Mouse (Mus musculus): ENCODE data around the gene Slpi. TPM values are rescaled to one million over a fixed set of nuclear protein-coding genes. Genes with fewer than 3 reads are reported as not detected.
A peak's percentile ranks its signal among the peaks of the same experiment; 100 is the strongest.

Gene Slpi
- total RNA-seq, 1 experiment from 2014 or later: 5.4 TPM

DNA sequence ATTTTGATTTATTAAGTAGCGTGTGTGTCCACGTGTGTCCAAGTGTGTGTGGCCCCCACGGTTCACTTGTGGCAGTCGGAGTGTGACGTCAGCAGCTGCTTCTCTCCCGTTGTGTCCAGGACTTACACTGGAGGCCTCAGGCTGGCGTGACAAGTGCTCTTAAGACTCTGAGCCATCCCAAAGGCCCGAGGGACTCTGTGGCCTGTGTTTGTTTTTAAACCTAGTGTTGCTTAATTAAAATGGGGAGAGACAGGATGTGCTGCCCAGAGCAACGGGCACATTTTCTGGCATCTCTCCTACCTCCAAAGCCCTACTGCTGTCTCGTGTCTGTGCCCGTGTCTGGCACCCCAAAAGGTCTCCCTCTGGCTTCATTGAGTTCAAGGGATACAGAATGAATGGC, 34.6 kb upstream of the Slpi start:
- no peak for ATAC-seq (replicated peaks in 1 of 2; ENCODE audit: insufficient read depth in 1 of 2, low FRiP score in 2 of 2, low TSS enrichment in 1 of 2, low read depth in 1 of 2, poor library complexity in 2 of 2, severe bottlenecking in 2 of 2)

DNA sequence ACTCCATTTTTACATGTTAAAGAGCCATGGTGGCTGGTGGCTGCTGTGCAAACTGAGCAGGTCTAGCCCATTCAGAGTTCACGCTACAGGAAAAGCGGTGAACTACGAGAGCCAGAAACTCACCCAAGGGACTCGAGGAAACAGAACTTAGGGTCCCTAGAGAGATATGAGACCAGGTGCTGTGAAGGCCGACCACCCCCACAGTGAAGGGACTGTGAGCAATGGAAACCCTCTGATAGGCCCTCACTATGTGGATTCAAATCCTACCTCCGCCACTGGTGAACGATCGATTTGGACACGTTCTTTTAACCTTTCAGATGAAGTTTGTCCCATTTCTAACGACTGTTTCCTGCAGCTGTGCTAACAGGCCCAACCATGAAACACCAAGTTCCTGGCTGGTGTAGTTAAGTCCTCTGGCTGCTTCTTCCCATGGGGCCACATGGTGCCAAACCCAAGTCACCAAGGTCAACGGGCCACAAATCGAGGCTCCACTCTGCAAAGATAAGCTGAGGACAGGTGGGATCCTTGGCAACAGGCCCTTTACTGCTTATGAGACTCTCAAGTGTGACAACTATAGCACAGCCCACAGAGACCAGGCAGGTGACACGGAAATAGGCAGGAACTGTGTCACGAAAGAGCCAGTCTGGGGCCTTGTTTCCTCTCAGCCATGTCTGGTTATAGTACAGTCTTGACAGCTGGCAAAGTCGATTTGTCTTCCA, 33.9 kb upstream of the Slpi start:
- ATAC-seq (replicated peaks in 1 of 2; ENCODE audit: insufficient read depth in 1 of 2, low FRiP score in 2 of 2, low TSS enrichment in 1 of 2, low read depth in 1 of 2, poor library complexity in 2 of 2, severe bottlenecking in 2 of 2): peak; percentile 12 to 25; a peak in 2 of 4 replicates

DNA sequence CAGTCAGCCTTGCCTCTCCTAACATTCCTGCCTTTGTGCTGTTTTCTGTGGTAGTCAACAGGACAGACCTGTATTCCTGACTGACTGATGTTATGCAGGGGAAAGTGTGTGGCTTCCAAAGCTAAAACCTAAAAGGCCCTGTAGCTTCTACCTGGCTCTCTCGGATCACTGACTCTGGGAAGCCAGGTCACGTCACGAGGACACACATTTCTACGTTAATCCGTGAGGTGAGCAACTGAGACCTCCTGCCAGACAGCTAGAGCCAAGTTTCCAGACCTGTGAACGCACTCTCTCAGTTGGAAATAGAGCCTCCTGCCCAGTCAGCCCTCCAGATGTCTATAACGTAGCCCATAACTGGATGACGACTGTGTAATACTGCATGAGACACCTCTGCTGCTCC, 33.1 kb upstream of the Slpi start:
- ATAC-seq (replicated peaks in 1 of 2; ENCODE audit: insufficient read depth in 1 of 2, low FRiP score in 2 of 2, low TSS enrichment in 1 of 2, low read depth in 1 of 2, poor library complexity in 2 of 2, severe bottlenecking in 2 of 2): no peak

DNA sequence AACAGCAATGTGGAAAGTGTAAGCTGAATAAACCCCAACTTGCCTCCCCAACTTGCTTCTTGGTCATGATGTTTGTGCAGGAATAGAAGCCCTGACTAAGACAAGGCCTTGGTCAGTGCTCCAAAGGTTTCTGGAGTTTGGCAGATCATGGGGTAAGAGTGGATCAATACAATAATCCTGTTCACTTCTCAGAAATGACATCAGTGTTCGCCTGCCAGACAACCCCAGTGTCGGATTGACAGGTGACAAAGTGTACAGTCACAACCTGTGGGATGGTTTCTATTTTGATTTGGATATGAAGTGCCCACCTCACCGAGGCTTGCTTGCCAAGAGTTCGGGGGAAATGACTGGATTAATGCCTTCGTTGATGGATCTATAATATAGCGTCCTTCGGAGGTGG, 32.4 kb upstream of the Slpi start:
- no peak for ATAC-seq (replicated peaks in 1 of 2; ENCODE audit: insufficient read depth in 1 of 2, low FRiP score in 2 of 2, low TSS enrichment in 1 of 2, low read depth in 1 of 2, poor library complexity in 2 of 2, severe bottlenecking in 2 of 2)

DNA sequence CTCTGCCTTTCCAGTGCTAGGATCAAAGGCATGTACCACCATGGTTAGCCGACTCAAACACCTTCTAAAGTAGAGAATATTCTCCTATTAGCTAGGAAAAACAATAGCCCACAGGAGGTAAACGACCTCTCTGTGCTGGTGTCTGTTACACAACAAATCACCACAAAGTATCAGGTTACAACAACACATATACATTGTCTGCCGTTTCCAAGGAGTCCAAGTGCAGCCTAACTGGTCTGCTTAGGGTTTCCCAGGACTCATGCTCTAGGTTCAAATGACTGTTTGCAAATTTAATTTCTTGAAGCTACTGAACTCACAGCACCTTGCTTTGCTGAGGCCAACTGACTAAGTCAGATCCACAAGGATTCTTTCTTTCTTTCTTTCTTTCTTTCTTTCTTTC, 30.6 kb upstream of the Slpi start:
- ATAC-seq (replicated peaks in 1 of 2; ENCODE audit: insufficient read depth in 1 of 2, low FRiP score in 2 of 2, low TSS enrichment in 1 of 2, low read depth in 1 of 2, poor library complexity in 2 of 2, severe bottlenecking in 2 of 2): no peak

DNA sequence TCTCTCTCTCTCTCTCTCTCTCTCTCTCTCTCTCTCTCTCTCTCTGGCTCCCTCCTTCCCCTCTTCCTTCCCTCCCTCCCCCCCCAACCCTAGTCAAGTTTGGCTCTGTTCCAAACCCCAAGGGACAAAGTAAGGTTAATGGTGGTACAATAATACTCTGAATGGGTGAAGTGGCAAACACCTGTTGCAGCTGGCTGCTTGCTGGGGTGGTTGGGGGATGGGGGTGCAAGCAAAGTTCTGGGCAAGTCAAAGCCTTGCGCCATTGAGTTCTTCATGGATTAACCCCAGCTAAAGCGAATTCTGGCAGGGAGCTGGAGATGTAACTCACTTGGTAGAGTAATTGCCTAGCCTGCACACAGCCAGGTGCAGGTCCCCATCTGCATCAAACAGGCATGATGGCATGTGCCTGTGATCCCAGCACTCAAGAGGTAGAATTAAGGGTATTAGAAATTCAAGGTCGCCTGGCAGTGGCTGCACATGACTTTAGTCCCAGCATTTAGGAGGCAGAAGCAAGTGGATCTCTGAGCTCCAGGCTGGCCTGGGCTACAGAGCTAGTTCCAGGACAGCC, 29.5 kb upstream of the Slpi start:
- no peak for ATAC-seq (replicated peaks in 1 of 2; ENCODE audit: insufficient read depth in 1 of 2, low FRiP score in 2 of 2, low TSS enrichment in 1 of 2, low read depth in 1 of 2, poor library complexity in 2 of 2, severe bottlenecking in 2 of 2)

DNA sequence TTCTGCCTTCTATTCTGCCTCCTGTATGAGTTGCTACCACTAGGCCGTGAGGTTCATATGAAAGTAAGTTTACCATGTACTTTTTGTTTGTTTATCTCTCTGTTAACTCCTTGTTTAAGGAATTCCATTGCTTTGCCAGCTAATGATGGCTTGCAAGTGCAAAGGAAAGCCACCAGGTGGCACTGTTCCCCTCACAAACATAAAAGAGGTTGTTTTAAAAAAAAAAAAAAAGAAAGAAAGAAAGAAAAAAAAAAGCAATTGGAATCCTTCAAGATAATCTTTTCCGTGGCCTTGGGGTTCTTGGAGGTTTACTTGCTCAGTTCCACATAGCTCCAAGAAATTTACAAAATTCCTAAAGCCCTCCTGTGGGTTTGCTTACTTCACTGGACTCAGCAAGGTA, 28.3 kb upstream of the Slpi start:
- no peak for ATAC-seq (replicated peaks in 1 of 2; ENCODE audit: insufficient read depth in 1 of 2, low FRiP score in 2 of 2, low TSS enrichment in 1 of 2, low read depth in 1 of 2, poor library complexity in 2 of 2, severe bottlenecking in 2 of 2)

DNA sequence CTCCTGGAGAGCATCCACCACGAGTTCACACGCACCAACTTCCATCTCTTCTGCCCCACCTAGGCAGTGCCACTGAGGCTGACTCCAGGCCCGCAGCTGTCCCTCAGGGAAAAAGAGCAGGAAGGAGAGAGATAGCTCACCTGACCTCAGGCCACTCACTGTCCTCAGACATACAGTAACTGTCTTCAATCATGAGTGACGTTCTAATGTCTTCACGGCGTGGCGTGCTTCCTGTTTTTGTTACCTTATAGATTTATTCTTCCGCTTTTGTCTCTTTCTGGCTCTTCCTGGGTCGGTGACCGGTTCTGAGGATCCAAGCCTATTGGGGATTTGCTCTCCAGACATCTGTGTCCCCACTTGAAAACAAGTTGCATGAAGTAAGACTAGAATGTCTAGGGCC, 25.7 kb upstream of the Slpi start:
- ATAC-seq (replicated peaks in 1 of 2; ENCODE audit: insufficient read depth in 1 of 2, low FRiP score in 2 of 2, low TSS enrichment in 1 of 2, low read depth in 1 of 2, poor library complexity in 2 of 2, severe bottlenecking in 2 of 2): no peak

DNA sequence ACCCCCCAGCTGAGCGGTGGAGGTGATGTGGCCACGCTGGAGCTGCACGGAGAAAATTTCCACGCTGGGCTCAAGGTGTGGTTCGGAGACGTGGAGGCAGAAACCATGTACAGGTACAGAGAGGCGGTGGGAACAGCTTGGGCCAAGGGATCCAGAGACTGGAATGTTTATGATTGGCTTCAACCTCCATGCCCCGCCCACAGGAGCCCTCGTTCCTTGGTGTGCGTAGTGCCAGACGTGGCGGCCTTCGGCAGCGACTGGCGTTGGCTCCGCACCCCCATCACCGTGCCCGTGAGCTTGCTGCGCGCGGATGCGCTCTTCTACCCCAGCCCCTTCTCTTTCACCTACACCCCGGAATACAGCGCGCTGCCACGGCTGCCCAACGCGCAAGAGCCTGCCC, 25.3 kb upstream of the Slpi start:
- ATAC-seq (replicated peaks in 1 of 2; ENCODE audit: insufficient read depth in 1 of 2, low FRiP score in 2 of 2, low TSS enrichment in 1 of 2, low read depth in 1 of 2, poor library complexity in 2 of 2, severe bottlenecking in 2 of 2): no peak

DNA sequence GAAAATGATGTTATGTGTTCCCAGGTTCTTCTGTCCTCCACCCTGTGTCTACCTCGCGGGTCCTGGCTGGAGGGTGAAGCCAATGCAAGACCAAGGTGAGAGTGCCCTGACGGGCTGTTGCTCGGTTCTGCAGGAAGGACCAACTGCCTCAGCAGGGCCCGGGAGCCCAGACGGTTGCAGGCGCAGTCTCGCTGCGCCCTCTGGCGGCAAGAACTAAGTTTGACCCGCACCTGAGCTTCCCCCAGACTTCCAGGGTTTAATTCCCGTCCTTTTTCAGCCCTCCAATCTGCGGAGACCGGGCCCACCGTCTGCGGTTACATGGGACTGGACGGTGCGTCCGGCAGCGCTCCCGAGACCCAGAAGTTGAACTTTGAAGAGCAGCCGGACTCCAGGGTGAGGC, 18.8 kb upstream of the Slpi start:
- peak; percentile 56 to 62 for ATAC-seq (replicated peaks in 1 of 2; ENCODE audit: insufficient read depth in 1 of 2, low FRiP score in 2 of 2, low TSS enrichment in 1 of 2, low read depth in 1 of 2, poor library complexity in 2 of 2, severe bottlenecking in 2 of 2)

DNA sequence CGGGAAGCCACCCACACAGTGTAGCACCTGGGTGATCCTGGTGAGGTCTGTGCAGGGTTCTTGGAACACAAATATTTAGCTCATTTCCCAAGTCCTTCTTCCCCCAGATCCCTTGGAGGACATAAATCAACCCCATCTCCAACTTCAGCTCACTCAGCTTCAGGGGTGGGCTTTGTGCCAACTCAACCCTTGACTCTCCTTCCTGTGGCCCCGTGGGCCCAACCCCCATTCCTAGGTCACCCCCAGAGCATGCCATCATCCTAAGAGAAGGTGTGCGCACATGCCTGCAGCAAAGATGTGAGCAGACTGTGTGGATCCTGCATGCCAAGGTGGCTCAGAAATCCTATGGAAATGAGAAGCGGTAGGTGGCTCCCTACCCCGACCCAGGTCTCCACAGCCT, 16.6 kb upstream of the Slpi start:
- no peak for ATAC-seq (replicated peaks in 1 of 2; ENCODE audit: insufficient read depth in 1 of 2, low FRiP score in 2 of 2, low TSS enrichment in 1 of 2, low read depth in 1 of 2, poor library complexity in 2 of 2, severe bottlenecking in 2 of 2)

DNA sequence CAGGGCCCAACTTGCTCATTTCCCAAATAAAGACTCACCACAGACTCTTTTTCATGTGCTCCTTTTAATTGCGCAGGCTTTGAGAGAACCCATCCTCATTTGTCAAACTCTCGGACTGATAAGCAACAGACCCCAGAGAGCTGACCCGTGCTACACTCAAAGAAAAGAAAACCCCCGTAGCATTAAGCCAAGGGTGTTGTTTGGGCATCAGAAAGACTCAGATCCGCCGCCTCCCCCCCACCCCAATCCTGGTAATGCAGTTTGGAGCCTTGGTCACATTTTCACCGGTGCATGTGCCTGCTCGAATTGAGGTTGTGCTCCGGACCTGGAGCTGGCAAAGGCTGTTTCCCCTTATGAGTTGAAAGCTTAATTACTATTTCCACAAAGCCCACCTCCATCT, 16.2 kb upstream of the Slpi start, which contains the start of gene Matn4:
Gene Matn4 (minus strand): TSS at position 101 of the 400 bp plus-strand sequence.
- no peak for ATAC-seq (replicated peaks in 1 of 2; ENCODE audit: insufficient read depth in 1 of 2, low FRiP score in 2 of 2, low TSS enrichment in 1 of 2, low read depth in 1 of 2, poor library complexity in 2 of 2, severe bottlenecking in 2 of 2)

DNA sequence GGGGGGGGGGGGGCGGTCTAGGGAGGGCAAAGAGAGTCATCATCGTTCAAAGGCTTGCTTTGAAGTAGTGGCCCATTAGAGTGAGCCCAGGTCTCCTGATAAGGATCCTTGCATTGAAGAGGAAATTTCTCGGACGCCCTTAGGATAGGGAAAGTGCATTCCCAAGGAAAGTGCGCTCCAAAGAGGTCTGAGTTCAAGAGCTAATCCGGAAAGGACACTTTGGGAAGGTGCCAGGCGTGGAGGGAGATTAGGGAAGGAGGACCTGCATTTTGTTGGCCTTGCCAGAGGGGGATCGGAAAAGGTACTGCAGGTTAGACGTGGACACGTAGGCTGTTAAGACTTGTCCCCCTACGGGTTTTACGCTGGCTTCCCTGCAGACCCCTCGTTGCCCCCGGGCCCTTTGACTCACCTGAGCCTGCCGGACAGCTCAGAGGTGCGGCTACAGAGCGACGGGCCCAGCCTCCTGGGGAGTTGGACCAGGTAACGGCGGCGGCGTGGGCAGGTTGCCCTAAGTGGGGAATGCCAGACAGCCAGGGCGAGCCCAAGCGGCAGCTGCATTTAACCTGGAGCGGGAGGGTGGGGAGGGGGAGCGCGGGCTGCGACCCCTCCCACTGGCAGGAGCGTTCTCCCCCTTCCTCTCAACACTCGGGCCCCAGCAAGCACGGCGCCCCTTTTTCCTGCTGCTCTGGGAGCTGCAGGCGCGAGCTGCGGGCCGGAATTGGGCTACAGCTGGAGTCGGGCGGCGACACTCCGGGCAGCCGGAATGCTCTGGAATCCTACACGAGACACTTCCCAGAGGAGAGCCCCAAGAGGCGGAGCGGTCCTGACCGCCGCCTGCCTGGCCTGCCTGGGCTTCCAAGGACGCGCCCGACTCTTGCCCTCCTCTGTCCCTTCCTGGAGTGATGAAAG, 15.4 kb upstream of the Slpi start:
- ATAC-seq (replicated peaks in 1 of 2; ENCODE audit: insufficient read depth in 1 of 2, low FRiP score in 2 of 2, low TSS enrichment in 1 of 2, low read depth in 1 of 2, poor library complexity in 2 of 2, severe bottlenecking in 2 of 2): no peak

DNA sequence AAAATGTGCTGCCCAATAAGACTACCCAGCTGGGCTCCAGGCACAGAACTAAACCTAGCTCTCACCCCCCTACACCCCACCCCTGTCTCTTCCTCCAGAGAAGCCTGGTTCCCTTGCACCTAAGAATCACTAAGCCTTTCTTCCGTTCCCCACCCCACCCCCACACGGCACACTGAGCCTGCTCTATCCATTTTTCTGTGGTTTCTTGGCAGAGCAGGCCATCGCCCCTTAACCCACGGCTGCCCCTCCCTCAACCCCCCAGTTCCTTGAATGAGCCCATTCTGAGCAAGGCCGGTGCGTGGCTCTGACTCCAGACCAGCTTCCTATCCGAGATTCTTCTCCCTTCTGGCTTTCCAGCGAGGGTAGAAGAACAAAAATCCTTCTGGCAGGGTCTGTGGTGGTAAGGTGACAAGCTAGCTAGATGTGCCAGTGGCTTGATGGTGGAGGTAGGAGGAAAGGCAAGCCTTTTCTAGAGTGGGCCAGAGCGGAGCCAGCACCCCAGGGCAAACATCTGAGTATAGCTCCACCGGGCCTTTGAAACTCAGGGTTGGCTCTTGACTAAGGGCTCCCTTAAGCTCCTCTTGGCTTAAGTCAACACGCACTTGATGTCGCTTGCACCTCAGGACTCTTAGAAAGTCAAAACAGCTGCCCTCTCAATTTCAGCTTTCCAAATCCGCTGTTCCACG, 14.6 kb upstream of the Slpi start:
- ATAC-seq (replicated peaks in 1 of 2; ENCODE audit: insufficient read depth in 1 of 2, low FRiP score in 2 of 2, low TSS enrichment in 1 of 2, low read depth in 1 of 2, poor library complexity in 2 of 2, severe bottlenecking in 2 of 2): no peak

DNA sequence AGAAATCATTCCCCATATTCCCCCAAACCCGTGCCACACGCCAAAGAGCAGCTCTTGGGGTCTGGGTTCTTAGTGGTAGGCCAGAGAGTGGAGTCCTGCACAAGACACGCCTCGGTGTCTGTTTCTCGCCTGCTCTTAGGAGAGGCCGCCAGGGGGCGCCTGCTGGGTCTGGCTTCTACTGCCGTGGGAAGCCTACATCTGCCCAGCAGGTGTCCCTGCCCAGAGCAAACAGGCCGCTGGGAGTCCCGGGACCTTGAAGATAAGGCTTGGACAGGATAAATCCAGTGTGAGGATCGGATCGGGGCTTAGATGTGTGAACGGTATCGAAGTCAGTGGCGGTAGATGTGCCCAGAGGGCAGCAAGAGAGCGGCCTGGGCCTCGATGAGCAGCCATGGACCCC, 14.0 kb upstream of the Slpi start, which contains the start of gene Rbpjl:
Gene Rbpjl (plus strand): TSS at position 236 of the 400 bp plus-strand sequence.
- ATAC-seq (replicated peaks in 1 of 2; ENCODE audit: insufficient read depth in 1 of 2, low FRiP score in 2 of 2, low TSS enrichment in 1 of 2, low read depth in 1 of 2, poor library complexity in 2 of 2, severe bottlenecking in 2 of 2): peak; percentile 74 to 76

DNA sequence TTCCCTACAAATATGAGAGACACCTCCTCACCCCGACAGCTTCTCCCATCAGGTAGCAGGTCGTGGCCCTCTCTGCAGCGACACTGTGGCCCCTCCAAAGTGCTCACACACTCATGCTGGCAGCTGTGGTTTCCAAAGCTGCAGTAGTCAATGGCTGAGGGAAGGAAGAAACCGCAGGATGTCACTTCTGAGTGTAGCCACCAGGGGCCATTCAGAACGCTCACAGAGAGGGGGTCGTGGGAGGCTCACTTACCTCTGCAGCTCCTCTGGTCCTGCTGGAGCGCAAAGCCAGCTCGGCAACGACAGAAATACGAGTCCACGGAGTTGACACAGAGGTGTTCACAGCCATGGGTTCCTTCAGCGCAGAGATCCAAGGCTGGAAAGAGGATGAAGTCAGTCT, 8.0 kb upstream of the Slpi start:
- 0 out of 4 replicates have a peak, but pooled peaks of 1 of the 2 experiments have one; percentile 29 for ATAC-seq (replicated peaks in 1 of 2; ENCODE audit: insufficient read depth in 1 of 2, low FRiP score in 2 of 2, low TSS enrichment in 1 of 2, low read depth in 1 of 2, poor library complexity in 2 of 2, severe bottlenecking in 2 of 2)

DNA sequence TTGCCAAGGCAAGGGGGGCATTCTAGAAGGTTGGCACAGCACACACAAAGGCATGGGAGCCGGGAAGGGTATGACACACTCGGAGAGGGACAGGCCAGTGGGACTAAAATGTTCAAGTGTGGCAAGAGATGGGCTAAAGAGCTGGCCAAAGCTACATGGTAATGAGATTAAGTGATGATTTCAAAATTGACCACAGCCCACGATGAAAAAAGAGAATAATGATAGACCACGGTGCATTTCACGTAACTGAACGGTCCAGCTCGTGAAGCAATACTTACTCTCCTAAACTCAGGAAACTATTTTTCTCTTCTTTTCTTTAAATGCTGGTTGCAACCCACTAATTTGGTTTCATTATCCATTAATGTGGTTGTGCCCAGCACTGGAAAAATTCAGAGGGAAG, 7.2 kb upstream of the Slpi start:
- ATAC-seq (replicated peaks in 1 of 2; ENCODE audit: insufficient read depth in 1 of 2, low FRiP score in 2 of 2, low TSS enrichment in 1 of 2, low read depth in 1 of 2, poor library complexity in 2 of 2, severe bottlenecking in 2 of 2): no peak

DNA sequence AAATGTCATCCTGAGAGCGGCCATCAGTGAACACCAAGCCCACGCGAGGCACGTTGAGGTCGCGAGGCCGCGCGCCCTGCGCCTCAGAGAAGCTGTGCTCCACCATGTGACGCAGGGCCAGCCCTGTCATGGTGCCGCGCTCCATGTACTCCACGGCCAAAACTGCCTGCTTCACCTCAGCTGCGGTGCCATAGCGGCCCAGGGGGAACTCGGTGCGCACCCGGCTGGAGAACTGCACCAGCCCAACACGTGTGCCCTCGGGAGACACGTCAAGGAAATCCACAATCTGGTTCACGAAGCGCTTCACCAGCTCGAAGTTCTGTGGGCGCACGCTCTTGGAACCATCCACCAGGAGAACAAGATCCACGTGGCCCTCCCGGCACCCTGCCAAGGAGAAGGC, 4.2 kb upstream of the Slpi start:
- no peak for ATAC-seq (replicated peaks in 1 of 2; ENCODE audit: insufficient read depth in 1 of 2, low FRiP score in 2 of 2, low TSS enrichment in 1 of 2, low read depth in 1 of 2, poor library complexity in 2 of 2, severe bottlenecking in 2 of 2)
